Mouse (Mus musculus): Measurements from ENCODE around the gene Wdr20. TPM values are rescaled to one million over a fixed set of nuclear protein-coding genes. Genes with fewer than 3 reads are reported as not detected.

Gene Wdr20
- total and polyA plus RNA-seq, 3 experiments, result 17.9 to 26.2 (median 22.8) TPM

DNA sequence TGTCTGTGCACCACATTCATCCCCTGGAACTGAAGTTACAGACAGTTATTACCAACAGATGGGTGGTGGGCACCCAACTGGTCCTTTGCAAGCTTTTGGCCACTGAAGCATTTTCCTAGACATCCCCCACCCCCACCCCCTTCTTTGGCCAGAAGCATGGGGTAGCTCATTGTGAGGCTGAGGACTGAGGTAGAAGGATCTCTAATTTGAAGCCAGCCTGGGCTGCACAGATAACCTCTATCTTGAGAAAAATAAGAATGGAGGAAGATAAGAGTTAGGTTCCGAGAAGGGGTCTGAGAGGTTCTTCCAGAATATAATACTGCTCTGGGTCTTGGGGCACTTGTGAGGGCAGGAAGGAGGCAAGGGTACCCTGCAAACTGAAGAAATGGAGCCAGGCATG lies 44.5 kb downstream of the Wdr20 start:
- H3K27me3 ChIP-seq (replicated peaks), result no peaks in the 10 kb centered on the region
- in situ Hi-C loops (cut with MboI; ENCODE audit: low pct_ligation_motif_present, low pct_unique_long_range_greater_than_20kb, low sequenced_read_pairs) (no loop called here), dilution Hi-C loops (cut with MboI; ENCODE audit: extremely low pct_ligation_motif_present, extremely low pct_unique_long_range_greater_than_20kb, low sequenced_read_pairs) (no loop called here)
- peaks cover 25 to 60% of the 10 kb centered on the region in 2 experiments for H3K36me3 ChIP-seq (replicated peaks in 1 of 2; ENCODE audit: control insufficient read depth in 1 of 2, insufficient read depth in 1 of 2, low read length in 1 of 2)
- H3K4me1 ChIP-seq (ENCODE audit: control insufficient read depth in 1 of 2, insufficient read depth in 2 of 2), result peaks cover 7 to 59% of the 10 kb centered on the region in 2 experiments
- H3K27ac ChIP-seq (ENCODE audit: insufficient read depth, low read depth), result no peak overlapping the region
- TF ChIP-seq MXI1 (IDR thresholded peaks at IDR 0.05; ENCODE audit: low read depth, low read length) (no peak), CHD1 (IDR thresholded peaks at IDR 0.05; ENCODE audit: low read depth, low read length) (no peak)
- no peak overlapping the region for H3K4me3 ChIP-seq (replicated peaks in 1 of 3; ENCODE audit: low read depth in 2 of 3, low read length in 2 of 3, poor library complexity in 1 of 3)
- no peak overlapping the region for H3K9ac ChIP-seq (ENCODE audit: insufficient read depth, low read depth)
- DNase-seq (ENCODE audit: extremely low read depth), result no peak
- no peak overlapping the region for H3K4me2 ChIP-seq (ENCODE audit: insufficient read depth, low read depth, poor library complexity, severe bottlenecking)
- no peaks in the 10 kb centered on the region for H3K9me3 ChIP-seq (replicated peaks; ENCODE audit: low read length)
- H3K79me2 ChIP-seq (replicated peaks; ENCODE audit: control insufficient read depth, extremely low read depth, insufficient read depth, poor library complexity, severe bottlenecking), result no peaks in the 10 kb centered on the region; the same call in 1 of the 2 replicates

DNA sequence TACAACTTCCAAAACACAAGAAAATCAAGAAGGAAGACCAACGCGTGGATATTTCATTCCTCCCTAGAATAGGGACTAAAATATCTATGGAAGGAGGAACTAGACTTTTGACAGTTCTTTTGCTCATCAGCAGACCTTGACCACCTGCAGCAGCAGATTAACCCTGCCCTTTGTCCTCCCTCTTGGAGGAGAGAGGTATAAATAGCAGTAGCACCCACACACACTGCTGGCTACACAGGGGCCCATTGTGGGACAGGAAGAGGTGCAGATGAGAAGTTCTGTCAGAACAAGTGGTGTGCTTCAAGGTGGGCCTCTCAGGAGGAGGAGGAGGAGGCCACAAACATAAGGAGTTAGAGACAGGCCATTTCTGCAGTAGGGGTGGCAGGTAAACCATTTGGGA lies 46.5 kb downstream of the Wdr20 start:
- Histone ChIP-seq H3K27me3 (replicated peaks) (no peaks in the 10 kb centered on the region), H3K4me1 (ENCODE audit: control insufficient read depth in 1 of 2, insufficient read depth in 2 of 2) (peaks cover 0 to 40% of the 10 kb centered on the region in 2 experiments; a peak in 3 of 4 replicates), H3K9me3 (replicated peaks; ENCODE audit: low read length) (no peaks in the 10 kb centered on the region), H3K4me3 (replicated peaks in 1 of 3; ENCODE audit: low read depth in 2 of 3, low read length in 2 of 3, poor library complexity in 1 of 3) (no peak overlapping the region), H3K9ac (ENCODE audit: insufficient read depth, low read depth) (no peak overlapping the region), H3K36me3 (replicated peaks in 1 of 2; ENCODE audit: control insufficient read depth in 1 of 2, insufficient read depth in 1 of 2, low read length in 1 of 2) (peaks cover 28 to 70% of the 10 kb centered on the region in 2 experiments), H3K4me2 (ENCODE audit: insufficient read depth, low read depth, poor library complexity, severe bottlenecking) (no peak overlapping the region), H3K79me2 (replicated peaks; ENCODE audit: control insufficient read depth, extremely low read depth, insufficient read depth, poor library complexity, severe bottlenecking) (no peaks in the 10 kb centered on the region; the same call in 1 of the 2 replicates), H3K27ac (ENCODE audit: insufficient read depth, low read depth) (no peak overlapping the region)
- in situ Hi-C loops (cut with MboI; ENCODE audit: low pct_ligation_motif_present, low pct_unique_long_range_greater_than_20kb, low sequenced_read_pairs), result no loop called here
- TF ChIP-seq IRF4 (IDR thresholded peaks at IDR 0.05; ENCODE audit: low read depth, low read length) (no peak), KAT2A (IDR thresholded peaks at IDR 0.05; ENCODE audit: insufficient replicate concordance, low read length) (no peak), ZC3H11A (IDR thresholded peaks at IDR 0.05; ENCODE audit: low read depth, low read length) (no peak), TBP (conservative IDR thresholded peaks at IDR 0.05; ENCODE audit: low read depth, low read length) (no peak), JUND (conservative IDR thresholded peaks at IDR 0.05; ENCODE audit: low read depth, low read length) (no peak), ZKSCAN1 (IDR thresholded peaks at IDR 0.05; ENCODE audit: borderline replicate concordance, low read depth, low read length) (no peak), E2F4 (IDR thresholded peaks at IDR 0.05; ENCODE audit: insufficient replicate concordance, low read depth, low read length) (no peak), ZNF384 (IDR thresholded peaks at IDR 0.05; ENCODE audit: low read depth, low read length) (no peak), UBTF (IDR thresholded peaks at IDR 0.05; ENCODE audit: low read depth, low read length) (no peak), PAX5 (IDR thresholded peaks at IDR 0.05; ENCODE audit: low read length) (no peak), HCFC1 (IDR thresholded peaks at IDR 0.05; ENCODE audit: low read depth, low read length) (no peak)
- no peak for DNase-seq (ENCODE audit: extremely low read depth)
- dilution Hi-C loops (cut with MboI; ENCODE audit: extremely low pct_ligation_motif_present, extremely low pct_unique_long_range_greater_than_20kb, low sequenced_read_pairs), result no loop called here

- Histone ChIP-seq H3K9ac (ENCODE audit: insufficient read depth, low read depth) (no peak overlapping the region), H3K79me2 (replicated peaks; ENCODE audit: control insufficient read depth, extremely low read depth, insufficient read depth, poor library complexity, severe bottlenecking) (no peaks in the 10 kb centered on the region), H3K27ac (ENCODE audit: insufficient read depth, low read depth) (no peak overlapping the region), H3K9me3 (replicated peaks; ENCODE audit: low read length) (no peaks in the 10 kb centered on the region), H3K4me2 (ENCODE audit: insufficient read depth, low read depth, poor library complexity, severe bottlenecking) (no peak overlapping the region), H3K36me3 (replicated peaks in 1 of 2; ENCODE audit: control insufficient read depth in 1 of 2, insufficient read depth in 1 of 2, low read length in 1 of 2) (peaks cover 20 to 68% of the 10 kb centered on the region in 2 experiments), H3K27me3 (replicated peaks) (no peaks in the 10 kb centered on the region), H3K4me1 (ENCODE audit: control insufficient read depth in 1 of 2, insufficient read depth in 2 of 2) (peaks cover 0 to 26% of the 10 kb centered on the region in 2 experiments; a peak in 3 of 4 replicates), H3K4me3 (replicated peaks in 1 of 3; ENCODE audit: low read depth in 2 of 3, low read length in 2 of 3, poor library complexity in 1 of 3) (no peak overlapping the region)
- dilution Hi-C loops (cut with MboI; ENCODE audit: extremely low pct_ligation_motif_present, extremely low pct_unique_long_range_greater_than_20kb, low sequenced_read_pairs) (no loop called here), in situ Hi-C loops (cut with MboI; ENCODE audit: low pct_ligation_motif_present, low pct_unique_long_range_greater_than_20kb, low sequenced_read_pairs) (no loop called here)
- TF ChIP-seq RAD21 (IDR thresholded peaks at IDR 0.05; ENCODE audit: low read depth, low read length), result no peak
- no peak for TF ChIP-seq TCF12 (IDR thresholded peaks at IDR 0.05; ENCODE audit: low read depth, low read length)
- TF ChIP-seq MYC (IDR thresholded peaks at IDR 0.05; ENCODE audit: low read depth, low read length), result no peak
- TF ChIP-seq KAT2A (IDR thresholded peaks at IDR 0.05; ENCODE audit: insufficient replicate concordance, low read length), result no peak
- TF ChIP-seq ETS1 (conservative IDR thresholded peaks at IDR 0.05; ENCODE audit: low read depth, low read length), result no peak
- TF ChIP-seq TBP (conservative IDR thresholded peaks at IDR 0.05; ENCODE audit: low read depth, low read length), result no peak
- no peak for TF ChIP-seq MAZ (IDR thresholded peaks at IDR 0.05; ENCODE audit: low read depth, low read length)
- no peak for TF ChIP-seq CHD2 (IDR thresholded peaks at IDR 0.05; ENCODE audit: low read length)
- TF ChIP-seq ZNF384 (IDR thresholded peaks at IDR 0.05; ENCODE audit: low read depth, low read length), result no peak
- no peak for DNase-seq (ENCODE audit: extremely low read depth)
Measured at GRCm38 (mm10) chr12:110786243-110786642, 48.5 kb downstream of the Wdr20 start.

All from CH12.LX (cell line).